Mouse (Mus musculus) embryonic facial prominence, embryonic 12.5 days (tissue): Measurements from ENCODE around the gene Aars. TPM values are rescaled to one million over a fixed set of nuclear protein-coding genes. Genes with fewer than 3 reads are reported as not detected.
"Not testable (repeated sequence)": the region's sequence is repeated elsewhere in the genome, so short reads cannot be mapped to it uniquely, and the experiment has no call there.

Source experiments
- ATAC-seq: fragments of 200-750 bp; cut with Nextera tagmentation; 2 replicates; pipeline ENCODE4 v1.8.0; 2017; ENCODE audit not compliant: insufficient number of reproducible peaks, insufficient read depth, low FRiP score, low TSS enrichment
- H3K27ac ChIP-seq: fragments of 300-500 bp; sonication (generic); 2 replicates; pipeline ENCODE4 v1.5.1; 2016; ENCODE audit warnings: mild to moderate bottlenecking
- H3K27me3 ChIP-seq: fragments of 300-500 bp; sonication (generic); 2 replicates; pipeline ENCODE4 v1.6.1; 2016; ENCODE audit warnings: mild to moderate bottlenecking, moderate library complexity
- H3K36me3 ChIP-seq: fragments of 300-500 bp; sonication (generic); 2 replicates; pipeline ENCODE4 v1.6.1; 2016; ENCODE audit warnings: mild to moderate bottlenecking
- H3K4me1 ChIP-seq: fragments of 300-500 bp; sonication (generic); 2 replicates; pipeline ENCODE4 v1.6.1; 2016
- H3K4me2 ChIP-seq: fragments of 300-500 bp; sonication (generic); replicated peaks from 2 replicates; pipeline ENCODE4 v1.6.1; 2016; ENCODE audit warnings: mild to moderate bottlenecking, moderate library complexity
- H3K4me3 ChIP-seq: fragments of 300-500 bp; sonication (generic); 2 replicates; pipeline ENCODE4 v1.5.1; 2016; ENCODE audit warnings: mild to moderate bottlenecking
- H3K9ac ChIP-seq: fragments of 300-500 bp; sonication (generic); 2 replicates; pipeline ENCODE4 v1.6.1; 2016; ENCODE audit warnings: mild to moderate bottlenecking, moderate library complexity
- H3K9me3 ChIP-seq: fragments of 300-500 bp; sonication (generic); 2 replicates; pipeline ENCODE4 v1.6.1; 2016; ENCODE audit warnings: mild to moderate bottlenecking, moderate library complexity
- WGBS: fragments of 180-500 bp; shearing (Covaris S2); methylation state at CpG from one replicate; pipeline ENCODE4 v1.1.7; 2016; 5-methylcytosine and 5-hydroxymethylcytosine counted together
- polyA plus RNA-seq: library from polyadenylated mRNA; unstranded; fragments of >200 nt; fragmentation: Nextera tagmentation; extraction: Ambion mirVana; gene quantifications from 2 replicates; pipeline ENCODE4 v1.2.1, GENCODE M21; 2016

Gene Aars
- polyA plus RNA-seq, 1 experiment from 2014 or later, result 69.9 TPM

GRCm38 (mm10) chr8:111056158-111056663 lies 23.3 kb downstream of the Aars start, which contains the start of gene Exosc6:
Gene Exosc6 (plus strand): TSS chr8:111056339.
- Histone ChIP-seq H3K4me3 (peak within 1 kb of the TSS; percentile 92), H3K9me3 (no peaks in the 10 kb centered on the region), H3K9ac (peak within 1 kb of the TSS; percentile 97), H3K27me3 (no peaks in the 10 kb centered on the region), H3K27ac (peak within 1 kb of the TSS; percentile 83), H3K36me3 (peaks cover 53% of the 10 kb centered on the region), H3K4me1 (peaks cover 15% of the 10 kb centered on the region), H3K4me2 (peak within 1 kb of the TSS; percentile 94)
- ATAC-seq, result peak; percentile 94
- WGBS, result under 1% methylated on average over 68 of the region's 68 CpGs

- Histone ChIP-seq H3K27ac (peak overlapping the region; percentile 83), H3K27me3 (no peaks in the 10 kb centered on the region), H3K4me2 (peak overlapping the region; percentile 94), H3K4me1 (peaks cover 19% of the 10 kb centered on the region), H3K4me3 (peak overlapping the region; percentile 92), H3K9ac (peak overlapping the region; percentile 97), H3K36me3 (peaks cover 48% of the 10 kb centered on the region), H3K9me3 (no peaks in the 10 kb centered on the region)
- under 1% methylated on average over 63 of the region's 63 CpGs for WGBS
- ATAC-seq, result peak; percentile 44; the same call in 1 of the 2 replicates
These were observed 23.8 kb downstream of the Aars start for GRCm38 (mm10) chr8:111056691-111057293.

- ATAC-seq, result no peak
- H3K4me2 ChIP-seq, result no peak overlapping the region
- no peaks in the 10 kb centered on the region for H3K9me3 ChIP-seq
- peaks cover 25% of the 10 kb centered on the region for H3K36me3 ChIP-seq
- WGBS, result 59% methylated on average over 2 of the region's 2 CpGs
- H3K4me1 ChIP-seq, result peaks cover 22% of the 10 kb centered on the region
- no peak overlapping the region for H3K27ac ChIP-seq
- H3K27me3 ChIP-seq, result no peaks in the 10 kb centered on the region
- H3K4me3 ChIP-seq, result no peak overlapping the region
- H3K9ac ChIP-seq, result no peak overlapping the region
These were observed 26.1 kb downstream of the Aars start for GRCm38 (mm10) chr8:111058946-111059572.

GRCm38 (mm10) chr8:111061688-111062071 lies 28.7 kb downstream of the Aars start:
- H3K27ac ChIP-seq, result peak overlapping the region; percentile 63; the same call in 1 of the 2 replicates
- no peak for ATAC-seq
- H3K4me3 ChIP-seq, result peak overlapping the region; percentile 72
- 0 out of 2 replicates have a peak, but pooled peaks cover 9% of the 10 kb centered on the region for H3K36me3 ChIP-seq
- no peaks in the 10 kb centered on the region for H3K27me3 ChIP-seq
- H3K9me3 ChIP-seq, result no peaks in the 10 kb centered on the region
- peak overlapping the region; percentile 78 for H3K4me2 ChIP-seq
- under 1% methylated on average over 14 of the region's 14 CpGs for WGBS
- H3K9ac ChIP-seq, result peak overlapping the region; percentile 59
- peaks cover 22% of the 10 kb centered on the region for H3K4me1 ChIP-seq

- Histone ChIP-seq H3K9me3 (no peaks in the 10 kb centered on the region), H3K36me3 (0 out of 2 replicates have a peak, but pooled peaks cover 9% of the 10 kb centered on the region), H3K27ac (peak overlapping the region; percentile 63; the same call in 1 of the 2 replicates), H3K9ac (peak overlapping the region; percentile 59), H3K27me3 (no peaks in the 10 kb centered on the region), H3K4me1 (peaks cover 17% of the 10 kb centered on the region), H3K4me3 (peak overlapping the region; percentile 72), H3K4me2 (peak overlapping the region; percentile 78)
- under 1% methylated on average over 27 of the region's 27 CpGs for WGBS
- ATAC-seq, result peak; percentile 68; the same call in 1 of the 2 replicates
These were observed 29.3 kb downstream of the Aars start for GRCm38 (mm10) chr8:111062072-111062757.

- Histone ChIP-seq H3K4me1 (peaks cover 10% of the 10 kb centered on the region), H3K36me3 (0 out of 2 replicates have a peak, but pooled peaks cover 9% of the 10 kb centered on the region), H3K27ac (0 out of 2 replicates have a peak overlapping the region, but pooled peaks have one; percentile 36), H3K9ac (no peak overlapping the region), H3K4me3 (peak overlapping the region; percentile 72; the same call in 1 of the 2 replicates), H3K4me2 (peak overlapping the region; percentile 78), H3K27me3 (no peaks in the 10 kb centered on the region), H3K9me3 (no peaks in the 10 kb centered on the region)
- ATAC-seq, result no peak
- 59% methylated on average over 2 of the region's 2 CpGs for WGBS
These were observed 29.9 kb downstream of the Aars start for GRCm38 (mm10) chr8:111062893-111063292.

- Histone ChIP-seq H3K27me3 (no peaks in the 10 kb centered on the region), H3K4me2 (no peak overlapping the region), H3K9me3 (no peaks in the 10 kb centered on the region), H3K27ac (no peak overlapping the region), H3K9ac (no peak overlapping the region), H3K4me1 (peaks cover 5% of the 10 kb centered on the region; the same call in 1 of the 2 replicates), H3K4me3 (no peak overlapping the region), H3K36me3 (no peaks in the 10 kb centered on the region)
- 65% methylated on average over 4 of the region's 4 CpGs for WGBS
- no peak for ATAC-seq
These were observed 33.4 kb downstream of the Aars start for GRCm38 (mm10) chr8:111066308-111066707.

- Histone ChIP-seq H3K9ac (no peak overlapping the region), H3K4me2 (no peak overlapping the region)
- WGBS, result 29% methylated on average over 10 of the region's 10 CpGs
These were observed 34.5 kb downstream of the Aars start for GRCm38 (mm10) chr8:111067439-111067838.

GRCm38 (mm10) chr8:111068660-111069059 lies 35.7 kb downstream of the Aars start:
- H3K4me1 ChIP-seq, H3K9ac ChIP-seq, H3K9me3 ChIP-seq, H3K4me2 ChIP-seq, H3K27me3 ChIP-seq, ATAC-seq, H3K4me3 ChIP-seq, H3K27ac ChIP-seq, H3K36me3 ChIP-seq: not testable (repeated sequence)
- 91% methylated on average over 9 of the region's 9 CpGs for WGBS

More at GRCm38 (mm10) chr8:111067439-111067838, 34.5 kb downstream of the Aars start:
- no peaks in the 10 kb centered on the region for H3K9me3 ChIP-seq
- H3K27ac ChIP-seq, result no peak overlapping the region
- no peak for ATAC-seq
- H3K27me3 ChIP-seq, result no peaks in the 10 kb centered on the region
- H3K4me3 ChIP-seq, result no peak overlapping the region
- no peaks in the 10 kb centered on the region for H3K36me3 ChIP-seq
- 0 out of 2 replicates have a peak, but pooled peaks cover 3% of the 10 kb centered on the region for H3K4me1 ChIP-seq

GRCm38 (mm10) chr8:111075926-111076325 lies 43.0 kb downstream of the Aars start:
- Histone ChIP-seq H3K4me3 (no peak overlapping the region), H3K27me3 (no peaks in the 10 kb centered on the region; the same call in 1 of the 2 replicates), H3K9ac (no peak overlapping the region), H3K27ac (no peak overlapping the region), H3K9me3 (no peaks in the 10 kb centered on the region), H3K4me2 (no peak overlapping the region), H3K36me3 (no peaks in the 10 kb centered on the region), H3K4me1 (no peaks in the 10 kb centered on the region)
- ATAC-seq, result no peak
- 77% methylated on average over 3 of the region's 3 CpGs for WGBS

- Histone ChIP-seq H3K9me3 (no peaks in the 10 kb centered on the region), H3K27ac (no peak overlapping the region), H3K4me1 (peaks cover 7% of the 10 kb centered on the region; the same call in 1 of the 2 replicates), H3K36me3 (no peaks in the 10 kb centered on the region), H3K27me3 (no peaks in the 10 kb centered on the region; the same call in 1 of the 2 replicates), H3K4me3 (no peak overlapping the region), H3K4me2 (no peak overlapping the region), H3K9ac (no peak overlapping the region)
- no peak for ATAC-seq
- WGBS, result 72% methylated on average over 5 of the region's 5 CpGs
These were observed 46.5 kb downstream of the Aars start for GRCm38 (mm10) chr8:111079461-111079860.
